Mouse (Mus musculus): ENCODE data around the gene Cd52.
A peak's percentile ranks its signal among the peaks of the same experiment; 100 is the strongest.

Gene Cd52

DNA sequence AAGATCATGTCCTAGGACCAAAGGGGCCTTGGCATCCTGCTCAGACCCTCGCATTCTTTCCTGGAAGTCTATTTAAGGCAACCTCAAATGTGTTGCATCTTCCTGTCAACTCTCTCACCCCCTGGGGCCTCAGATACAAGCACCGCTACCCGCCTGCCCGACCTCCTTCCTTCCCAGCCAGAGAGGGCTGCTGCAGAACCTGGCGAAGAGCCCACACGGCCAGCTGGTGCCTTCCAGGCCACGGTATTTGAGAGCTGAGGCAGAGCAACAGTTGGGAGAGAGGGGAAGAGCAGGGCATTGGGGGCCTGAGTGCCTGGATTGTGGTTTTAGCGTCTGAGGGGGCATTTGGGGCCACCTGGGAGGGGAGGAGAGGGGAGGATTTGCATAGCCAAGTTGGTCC, 42.3 kb downstream of the Cd52 start:
- peak; percentile 48 to 72 for DNase-seq (ENCODE audit: low spot score in 2 of 2)

DNA sequence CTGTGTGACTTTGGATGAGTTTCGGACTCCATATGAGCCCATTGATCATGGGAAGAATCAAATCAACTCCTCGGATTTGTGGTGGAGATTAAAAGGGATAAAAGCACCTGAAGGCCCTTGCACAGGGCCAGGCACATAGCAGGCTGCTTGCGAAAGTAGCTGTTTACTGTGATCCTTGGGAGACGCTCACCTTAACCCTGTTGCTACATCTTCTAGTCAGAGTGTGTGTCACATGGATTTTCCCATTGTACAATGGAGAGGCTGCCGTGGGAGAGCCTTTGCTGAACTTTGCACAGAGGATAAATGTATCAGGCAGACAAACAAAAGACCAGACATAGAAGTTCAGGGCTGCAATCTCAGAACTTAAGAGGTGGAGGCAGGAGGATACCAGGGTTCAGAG, 43.0 kb downstream of the Cd52 start:
- no peak for DNase-seq (ENCODE audit: low spot score in 2 of 2)

DNA sequence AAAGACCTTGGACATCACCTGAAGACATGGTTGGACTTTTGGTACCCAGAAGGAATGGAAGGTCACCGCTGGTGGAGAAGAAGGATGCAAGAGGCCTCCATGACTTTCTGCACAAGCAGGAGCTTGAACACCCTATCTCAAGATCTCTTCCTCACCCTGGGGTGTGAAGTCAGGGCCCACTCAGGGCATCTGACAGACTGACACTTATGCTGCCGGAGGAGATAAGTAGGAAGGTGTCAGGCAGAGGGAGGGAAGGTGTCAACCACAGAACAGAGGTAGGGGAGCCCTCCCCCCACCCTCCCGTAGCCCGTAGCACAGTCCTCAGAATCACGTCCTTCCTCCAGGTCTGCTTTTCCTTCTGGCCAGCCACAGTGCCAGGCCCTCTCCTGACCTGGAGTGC, 47.2 kb downstream of the Cd52 start:
- DNase-seq (ENCODE audit: low spot score in 2 of 2), result no peak

DNA sequence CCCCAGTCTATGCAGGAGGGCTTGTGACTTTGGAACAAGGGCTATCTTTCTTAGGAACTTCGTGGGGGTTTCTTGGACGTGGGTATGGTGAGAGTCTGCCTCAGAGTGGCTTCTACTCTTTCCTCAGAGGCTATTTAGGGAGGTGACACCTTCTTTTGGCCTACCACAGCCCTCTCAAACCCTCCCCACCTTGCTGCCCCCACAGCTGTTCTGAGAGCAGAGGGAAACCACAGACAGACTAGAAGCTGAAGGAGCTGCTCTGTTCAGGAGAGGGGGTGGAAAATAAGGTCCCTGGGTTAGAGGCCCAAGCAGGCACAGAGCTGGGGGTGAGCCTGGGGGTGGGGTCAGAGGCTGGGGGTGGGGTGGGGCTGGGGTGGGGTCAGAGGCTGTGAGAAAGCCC, 51.8 kb downstream of the Cd52 start:
- no peak for DNase-seq (ENCODE audit: low spot score in 2 of 2)

DNA sequence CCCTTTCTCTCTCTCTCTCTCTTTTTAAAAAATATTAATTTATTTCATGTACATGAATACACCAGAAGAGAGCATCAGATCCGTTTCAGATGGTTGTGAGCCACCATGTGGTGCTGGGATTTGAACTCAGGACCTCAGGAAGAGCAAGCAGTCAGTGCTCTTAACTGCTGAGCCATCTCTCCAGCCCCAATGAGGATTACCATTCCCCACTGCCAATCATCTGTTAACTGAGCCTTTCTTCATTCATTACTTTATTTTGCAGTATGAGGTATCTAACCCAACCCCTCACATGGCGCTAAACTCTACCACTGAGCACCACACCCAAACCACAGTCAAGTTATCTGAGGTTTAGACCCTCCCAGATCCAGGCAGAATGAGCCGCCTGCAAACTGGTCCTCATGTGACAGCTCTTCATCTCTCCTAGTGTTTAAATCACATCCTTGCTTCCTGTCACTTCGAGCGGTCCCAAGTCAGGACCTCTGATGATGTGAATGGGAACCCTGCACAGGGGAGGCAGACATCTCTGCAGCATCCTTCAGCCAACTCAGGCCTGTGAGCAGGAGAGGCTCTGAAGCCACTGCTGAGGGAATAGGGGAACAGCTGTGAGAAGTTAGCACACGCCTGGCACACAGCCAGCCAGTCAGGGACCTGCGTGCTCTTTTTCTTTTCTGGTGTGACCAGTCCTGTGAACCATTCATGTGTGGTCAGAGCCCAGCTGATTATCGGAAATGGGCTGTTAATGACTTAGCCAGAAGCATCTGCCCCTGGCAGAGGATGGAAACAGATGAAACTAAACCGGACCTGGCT, 53.4 kb downstream of the Cd52 start:
- DNase-seq (ENCODE audit: low spot score in 2 of 2), result peak in 1 of 2 experiments; percentile 45

DNA sequence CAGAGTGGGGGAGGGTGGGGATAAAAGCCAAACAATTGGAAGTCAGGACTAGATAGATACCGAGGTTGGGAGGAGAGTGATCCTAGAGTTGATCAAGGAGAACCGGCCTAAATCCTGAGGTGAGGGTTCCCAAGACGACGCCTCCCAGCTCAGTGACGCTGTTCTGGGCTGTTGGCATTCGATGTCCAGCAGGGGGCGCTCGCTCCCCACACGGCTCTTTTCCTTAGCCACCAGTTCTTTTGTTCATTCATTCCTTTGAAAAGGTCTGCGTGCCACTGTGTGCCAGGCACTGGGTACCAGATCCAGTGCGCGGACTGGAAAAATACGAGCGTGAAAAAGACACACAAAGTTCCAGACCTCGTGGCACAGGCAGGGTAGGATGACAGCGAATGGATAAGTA, 58.9 kb downstream of the Cd52 start:
- peak; percentile 81 to 88 for DNase-seq (ENCODE audit: low spot score in 2 of 2)

All from right cerebral cortex, postnatal 10 days (tissue).